Mouse (Mus musculus): ENCODE results near the gene Cxcl5.
"Not testable (repeated sequence)": the region's sequence is repeated elsewhere in the genome, so short reads cannot be mapped to it uniquely, and the experiment has no call there.

The Cxcl5 gene

DNA sequence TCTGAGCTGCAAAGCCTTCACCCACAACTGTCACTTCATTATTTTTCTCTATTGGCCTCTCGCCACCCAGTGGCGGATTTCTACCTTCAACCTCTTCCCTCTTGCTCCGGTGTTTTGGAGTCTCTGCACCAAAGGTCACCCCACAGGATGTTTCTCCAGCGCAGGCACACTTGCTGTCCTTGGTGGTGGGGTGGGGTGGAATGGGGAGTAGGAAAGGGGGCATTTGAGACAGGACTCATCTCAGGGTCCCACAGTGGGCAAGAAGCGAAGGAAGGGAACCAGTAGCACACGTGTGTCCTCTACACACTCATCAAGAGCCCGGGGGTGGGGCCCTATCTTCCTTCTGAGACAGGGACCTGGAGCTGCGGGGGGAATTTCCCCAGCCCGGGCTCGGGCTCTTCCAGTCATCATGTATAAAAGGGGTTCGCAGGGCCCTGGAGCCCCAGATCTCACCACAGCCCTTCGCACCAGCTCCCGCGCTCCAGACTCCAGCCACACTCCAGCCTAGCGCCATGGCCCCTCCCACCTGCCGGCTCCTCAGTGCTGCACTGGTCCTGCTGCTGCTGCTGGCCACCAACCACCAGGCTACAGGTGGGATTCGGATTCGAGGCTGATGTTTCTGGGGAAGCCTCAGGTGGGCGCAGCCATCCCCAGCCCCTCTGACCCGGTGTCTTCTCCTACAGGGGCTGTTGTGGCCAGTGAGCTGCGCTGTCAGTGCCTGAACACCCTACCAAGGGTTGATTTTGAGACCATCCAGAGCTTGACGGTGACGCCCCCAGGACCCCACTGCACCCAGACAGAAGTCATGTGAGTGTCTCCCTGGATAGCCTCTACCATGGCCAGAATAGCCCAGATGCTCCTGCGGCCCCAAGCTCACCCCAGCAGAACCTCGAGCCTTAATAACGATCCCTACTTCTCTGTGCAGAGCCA is 26.8 kb downstream of the Cxcl5 start, which contains the start of gene Cxcl3:
Gene Cxcl3 (plus strand): TSS at position 445 of the 930 bp plus-strand sequence.
- no peak for DNase-seq (ENCODE audit: low spot score)

DNA sequence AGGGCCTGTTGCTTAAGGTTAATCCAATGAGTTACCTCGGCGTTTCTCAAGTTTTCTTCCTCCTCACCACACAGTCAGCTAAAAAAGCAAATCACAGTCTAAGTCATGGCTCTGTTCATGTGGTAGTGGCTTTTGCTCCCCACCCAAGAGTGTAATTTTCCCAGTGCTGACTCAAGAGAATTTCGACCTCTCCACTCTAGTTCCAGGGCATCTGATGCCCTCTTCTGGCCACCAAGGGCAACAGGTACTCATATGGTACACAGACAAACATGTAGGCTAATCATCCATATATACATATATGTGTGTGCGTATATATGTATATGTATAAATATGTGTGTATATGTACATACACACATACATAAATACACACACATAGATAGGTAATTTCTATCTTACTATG is 29.0 kb downstream of the Cxcl5 start:
- no peak for DNase-seq (ENCODE audit: low spot score)

DNA sequence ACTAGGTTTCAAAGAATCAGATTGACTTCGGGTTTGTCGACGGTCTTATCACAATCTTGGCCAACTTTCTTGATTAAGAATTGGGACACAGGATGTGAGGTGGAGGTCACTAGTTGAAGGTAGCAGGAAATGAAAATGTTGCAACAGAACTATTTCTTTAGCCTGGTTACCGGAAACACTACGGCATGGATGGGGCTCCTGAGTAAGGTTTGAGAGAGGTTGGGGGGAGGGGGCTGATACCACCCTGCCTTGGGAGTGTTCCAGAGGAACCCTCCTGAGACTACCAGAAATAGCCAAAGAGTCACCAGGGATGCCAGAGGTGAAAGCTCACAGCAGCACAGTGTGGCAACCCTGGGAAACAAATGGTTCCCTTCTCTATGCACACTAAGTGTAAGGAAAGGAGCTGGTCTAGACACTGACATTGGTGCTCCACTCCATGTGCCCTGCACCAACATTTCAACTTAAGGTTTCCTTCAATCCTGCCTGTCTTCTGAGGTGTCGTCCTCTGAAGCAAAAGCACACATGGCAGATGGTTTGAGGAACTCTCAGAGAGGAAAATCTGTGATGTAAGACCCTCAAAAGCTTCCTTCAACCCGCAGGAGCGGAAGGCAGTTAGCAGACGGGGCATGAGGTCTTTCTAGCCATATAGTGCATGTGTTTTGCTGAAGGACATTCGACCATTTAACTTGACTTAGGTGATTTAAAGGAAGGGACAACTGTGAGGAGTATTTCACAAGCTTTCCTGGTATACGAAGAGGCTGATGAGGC is 30.3 kb downstream of the Cxcl5 start:
- DNase-seq (ENCODE audit: low spot score), result no peak

DNA sequence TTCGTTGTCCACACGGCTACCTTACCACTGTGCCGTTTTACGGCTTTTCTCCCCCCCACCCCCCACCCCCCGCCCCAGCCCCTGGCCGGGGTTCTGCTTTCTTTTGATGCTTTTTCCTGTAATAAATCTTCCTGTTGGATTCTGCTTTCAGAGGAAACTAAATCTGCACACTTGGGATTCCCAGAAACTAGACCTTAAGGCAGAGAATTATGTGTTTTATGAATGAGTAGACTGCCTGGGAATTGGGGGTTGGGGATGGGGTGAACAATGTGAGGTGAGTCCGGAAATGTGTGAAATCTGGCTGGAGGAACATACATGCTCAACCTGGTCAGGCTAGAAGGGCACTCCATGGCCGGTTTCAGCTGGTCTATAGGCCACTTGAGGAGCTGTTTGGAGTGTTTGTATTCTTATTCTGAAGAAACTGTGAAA is 30.9 kb downstream of the Cxcl5 start:
- no peak for DNase-seq (ENCODE audit: low spot score)

DNA sequence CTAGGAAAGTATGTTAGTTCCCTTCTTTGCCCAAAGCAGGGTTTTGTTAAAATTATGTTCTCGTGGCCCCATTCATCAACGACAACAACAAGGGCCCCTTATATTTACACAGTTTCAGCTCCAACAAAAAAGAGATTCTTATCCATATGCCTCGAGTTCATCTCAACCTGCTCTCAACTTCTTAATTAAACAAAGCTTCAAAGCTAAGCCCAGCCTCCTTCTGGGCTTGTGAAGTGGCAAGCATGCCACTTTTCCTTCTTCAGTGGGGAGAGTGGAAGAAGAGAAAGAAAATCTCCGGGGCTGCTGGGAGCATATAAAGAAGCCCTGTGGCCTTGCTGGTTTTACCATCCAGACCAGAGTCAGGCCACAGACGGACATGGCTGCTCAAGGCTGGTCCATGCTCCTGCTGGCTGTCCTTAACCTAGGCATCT is 35.0 kb downstream of the Cxcl5 start, which contains the start of gene Cxcl15:
Gene Cxcl15 (plus strand): TSS at position 340 of the 431 bp plus-strand sequence.
- DNase-seq (ENCODE audit: low spot score), result no peak

DNA sequence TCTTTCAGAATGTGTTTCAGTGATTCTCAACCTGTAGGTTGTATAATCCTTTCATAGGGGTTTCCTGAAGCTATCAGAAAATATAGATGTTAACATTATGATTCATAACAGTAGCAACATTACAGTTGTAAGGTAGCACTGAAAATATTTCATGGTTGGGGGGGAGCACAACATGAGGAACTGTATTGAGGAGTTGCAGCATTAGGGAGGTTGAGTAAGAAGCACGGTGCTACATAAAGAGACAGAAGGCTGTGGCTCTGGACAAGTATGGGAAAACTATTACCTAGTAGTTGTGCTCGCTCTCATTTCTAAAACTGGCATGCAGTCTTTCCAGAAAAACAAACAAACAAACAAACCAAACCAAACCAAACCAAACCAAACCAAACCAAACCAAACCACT is 36.2 kb downstream of the Cxcl5 start:
- not testable (repeated sequence) for DNase-seq (ENCODE audit: low spot score)

DNA sequence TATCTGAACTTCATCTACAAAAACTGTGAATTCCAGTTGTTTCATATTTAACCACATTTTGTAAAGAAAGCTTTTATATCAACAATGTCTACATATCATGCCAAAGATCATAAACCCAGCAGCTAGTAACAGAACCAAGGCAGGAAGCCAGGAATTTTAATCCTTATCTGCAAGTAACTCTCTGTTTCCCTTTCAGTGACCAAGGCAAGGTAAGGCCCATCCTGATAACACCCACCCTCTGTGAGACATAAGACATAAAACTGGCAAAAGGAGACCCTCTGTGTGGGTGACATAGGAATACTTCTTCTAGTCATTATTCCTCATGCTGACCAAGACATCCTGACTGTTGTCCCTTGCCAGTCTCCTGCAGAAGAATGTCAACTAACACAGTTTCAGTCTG is 45.4 kb downstream of the Cxcl5 start:
- DNase-seq (ENCODE audit: low spot score), result no peak

DNA sequence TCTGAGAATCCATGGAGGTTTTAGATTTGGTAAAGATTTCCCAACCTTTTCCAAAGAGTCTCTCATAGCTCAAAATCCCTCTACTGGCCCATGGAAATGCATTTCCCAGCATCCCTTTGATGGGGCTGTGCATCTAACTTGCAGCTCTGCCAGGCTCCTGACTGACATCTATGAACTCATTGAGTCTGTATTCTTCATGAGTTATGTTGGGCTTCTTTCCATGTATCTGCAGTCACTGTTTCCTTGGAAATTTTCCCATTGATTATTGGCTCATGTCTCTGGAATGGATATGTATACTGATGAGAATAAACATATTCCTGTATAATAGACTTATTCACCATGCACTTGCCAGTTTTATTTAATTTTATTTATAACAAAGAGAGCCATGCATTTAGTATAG is 46.9 kb downstream of the Cxcl5 start:
- no peak for DNase-seq (ENCODE audit: low spot score)

DNA sequence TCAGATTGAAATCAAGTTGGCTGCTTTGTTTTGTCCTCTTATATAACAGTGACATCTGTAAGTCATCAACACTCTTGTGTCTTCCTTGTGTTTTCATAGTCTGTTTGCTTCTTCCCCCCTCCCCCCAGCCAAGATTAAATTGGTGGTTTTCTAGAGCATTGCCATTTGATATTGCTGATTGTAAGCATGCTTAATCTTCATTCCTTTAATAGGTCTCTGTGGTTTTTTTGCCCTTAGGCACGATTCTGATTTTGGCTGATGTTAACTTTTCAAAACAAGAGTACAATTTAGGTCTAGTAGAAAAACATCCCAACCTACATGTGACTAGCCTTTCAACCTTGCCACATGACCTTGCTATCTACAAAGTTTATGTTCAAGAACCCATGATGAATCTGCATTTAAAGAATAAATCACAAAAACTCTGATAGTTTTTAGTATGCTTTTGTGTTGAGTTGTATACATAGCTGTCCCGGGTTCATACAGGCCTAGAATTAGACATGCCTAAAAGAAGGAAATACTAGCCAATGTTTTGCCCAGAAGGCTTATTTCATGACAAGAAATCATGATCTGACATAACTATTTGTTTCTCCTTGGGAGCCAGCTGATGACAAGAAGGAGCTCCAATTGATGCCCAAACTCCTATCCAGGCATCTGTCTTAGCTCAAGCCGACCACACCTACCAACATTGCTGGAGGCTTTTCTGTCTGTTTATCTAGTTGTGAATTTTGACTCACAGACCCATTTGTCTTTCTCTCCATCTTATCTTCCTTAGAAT is 48.2 kb downstream of the Cxcl5 start:
- DNase-seq (ENCODE audit: low spot score), result no peak
